Mouse (Mus musculus) G1E (cell line): ENCODE measurements around the gene Lrch1. TPM values are rescaled to one million over a fixed set of nuclear protein-coding genes. Genes with fewer than 3 reads are reported as not detected.

Experiments used
- ATAC-seq: 2 replicates; pipeline ENCODE4 v1.8.0; 2016; ENCODE audit warnings: mild to moderate bottlenecking; ENCODE audit not compliant: insufficient number of reproducible peaks, poor library complexity, low FRiP score, severe bottlenecking; ENCODE audit errors: extremely low read depth
- DNase-seq: peaks from one replicate; pipeline ENCODE4 v3.0.0; 2012; ENCODE audit warnings: low spot score
- H3K27me3 ChIP-seq: 2 replicates; pipeline ENCODE4 v1.6.1; 2012; ENCODE audit warnings: mild to moderate bottlenecking, low read length, inconsistent platforms; ENCODE audit not compliant: insufficient read depth
- H3K36me3 ChIP-seq: replicated peaks from 2 replicates; pipeline ENCODE3; 2012; ENCODE audit warnings: mild to moderate bottlenecking, inconsistent platforms
- H3K4me1 ChIP-seq: 2 replicates; pipeline ENCODE4 v1.6.1; 2012; ENCODE audit warnings: low read depth, low read length, inconsistent platforms, mixed read lengths; ENCODE audit not compliant: insufficient read depth
- H3K4me3 ChIP-seq: 2 replicates; pipeline ENCODE4 v1.5.1; 2012; ENCODE audit warnings: low read depth, mild to moderate bottlenecking, inconsistent platforms, low read length, moderate library complexity, mixed read lengths
- H3K9me3 ChIP-seq: replicated peaks from 2 replicates; pipeline ENCODE4 v1.6.1; 2012; ENCODE audit warnings: inconsistent platforms
- CTCF ChIP-seq: IDR thresholded peaks from 2 replicates; pipeline ENCODE4 v1.5.1; 2012; ENCODE audit warnings: low read depth, low read length, inconsistent platforms, mixed read lengths
- GATA1 ChIP-seq: IDR thresholded peaks from 2 replicates; pipeline ENCODE4 v1.6.1; 2012; ENCODE audit warnings: borderline replicate concordance, low read length, inconsistent platforms, mixed read lengths
- GATA2 ChIP-seq: IDR thresholded peaks from 2 replicates; pipeline ENCODE4 v1.6.1; 2012; ENCODE audit warnings: low read depth, low read length, inconsistent platforms, borderline replicate concordance
- POLR2AphosphoS5 ChIP-seq: IDR thresholded peaks from 2 replicates; pipeline ENCODE4 v1.6.1; 2012; ENCODE audit warnings: low read depth, low read length, inconsistent platforms; ENCODE audit not compliant: insufficient replicate concordance
- TAL1 ChIP-seq: conservative IDR thresholded peaks from 2 replicates; pipeline ENCODE4 v1.6.1; 2012; ENCODE audit warnings: low read depth, low read length, inconsistent platforms, mixed read lengths
- polyA plus RNA-seq: library from polyadenylated mRNA; stranded (reverse); fragments of >175 nt; gene quantifications from 2 replicates; pipeline ENCODE4 v1.2.3, GENCODE M21; 2012
- total RNA-seq, 2 experiments: library from RNA; stranded (forward) in 1 of 2; stranded (reverse) in 1 of 2; fragments of 200-1000 nt in 1 of 2; fragments of >200 nt in 1 of 2; fragmentation: Nextera tagmentation in 1 of 2; gene quantifications; 2 replicates each; pipeline ENCODE4 v1.2.3; 2014 to 2017

Gene Lrch1
- total and polyA plus RNA-seq, 3 experiments: 0.16 TPM; not detected in 2

GRCm38 (mm10) chr14:74801961-74802360 is 145.7 kb downstream of the Lrch1 start:
- Histone ChIP-seq H3K4me3 (no peak overlapping the region), H3K27me3 (no peaks in the 10 kb centered on the region), H3K4me1 (no peaks in the 10 kb centered on the region), H3K9me3 (no peaks in the 10 kb centered on the region), H3K36me3 (no peaks in the 10 kb centered on the region)
- ATAC-seq (no peak), DNase-seq (no peak)
- no peak for TF ChIP-seq GATA1
- TF ChIP-seq GATA2: no peak
- TF ChIP-seq POLR2AphosphoS5: no peak
- no peak for TF ChIP-seq CTCF
- TF ChIP-seq TAL1: no peak

DNA sequence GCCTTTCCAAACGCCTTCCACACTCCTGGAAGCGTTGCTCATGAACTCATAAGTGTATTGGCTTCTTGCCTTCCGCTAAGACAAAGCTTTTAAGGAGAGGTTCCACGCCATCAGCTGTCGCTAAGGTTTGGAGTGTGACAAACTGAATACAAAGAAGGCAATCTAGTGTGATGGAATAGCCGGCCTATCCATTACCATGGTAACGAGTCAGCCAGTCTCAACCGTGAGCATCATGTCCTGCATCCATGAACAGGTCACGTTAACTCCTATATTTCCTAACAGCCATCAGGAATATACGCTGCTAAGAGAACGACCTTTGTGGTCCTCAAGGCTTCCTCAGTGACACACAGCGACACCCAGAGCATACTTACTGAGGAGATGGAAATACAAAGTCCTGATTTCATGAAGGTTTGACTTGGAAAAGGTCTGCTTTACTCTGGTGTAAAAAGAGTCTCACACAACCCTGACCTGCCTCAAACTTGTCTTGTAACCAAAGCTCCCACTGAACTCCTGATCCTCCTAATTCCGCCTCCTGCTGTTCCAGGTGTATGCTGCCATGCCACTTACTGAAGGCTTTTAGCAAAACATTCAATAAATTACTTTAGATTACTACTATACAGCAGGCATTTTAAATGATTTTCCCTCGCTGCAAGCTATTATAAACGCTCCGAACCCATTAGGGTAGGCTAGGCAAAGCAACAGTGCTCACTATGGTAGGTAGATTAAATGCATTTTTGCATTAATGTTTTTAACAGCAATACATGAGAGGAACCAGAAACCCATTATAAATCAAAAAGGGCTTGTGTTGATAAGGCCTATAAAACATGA is 149.4 kb downstream of the Lrch1 start:
- ATAC-seq: no peak
- H3K4me3 ChIP-seq: no peak overlapping the region
- no peak for DNase-seq
- TF ChIP-seq GATA2 (no peak), POLR2AphosphoS5 (no peak), TAL1 (no peak), GATA1 (no peak), CTCF (no peak)
- H3K9me3 ChIP-seq: no peaks in the 10 kb centered on the region
- no peaks in the 10 kb centered on the region for H3K36me3 ChIP-seq
- no peaks in the 10 kb centered on the region for H3K27me3 ChIP-seq
- H3K4me1 ChIP-seq: no peaks in the 10 kb centered on the region

DNA sequence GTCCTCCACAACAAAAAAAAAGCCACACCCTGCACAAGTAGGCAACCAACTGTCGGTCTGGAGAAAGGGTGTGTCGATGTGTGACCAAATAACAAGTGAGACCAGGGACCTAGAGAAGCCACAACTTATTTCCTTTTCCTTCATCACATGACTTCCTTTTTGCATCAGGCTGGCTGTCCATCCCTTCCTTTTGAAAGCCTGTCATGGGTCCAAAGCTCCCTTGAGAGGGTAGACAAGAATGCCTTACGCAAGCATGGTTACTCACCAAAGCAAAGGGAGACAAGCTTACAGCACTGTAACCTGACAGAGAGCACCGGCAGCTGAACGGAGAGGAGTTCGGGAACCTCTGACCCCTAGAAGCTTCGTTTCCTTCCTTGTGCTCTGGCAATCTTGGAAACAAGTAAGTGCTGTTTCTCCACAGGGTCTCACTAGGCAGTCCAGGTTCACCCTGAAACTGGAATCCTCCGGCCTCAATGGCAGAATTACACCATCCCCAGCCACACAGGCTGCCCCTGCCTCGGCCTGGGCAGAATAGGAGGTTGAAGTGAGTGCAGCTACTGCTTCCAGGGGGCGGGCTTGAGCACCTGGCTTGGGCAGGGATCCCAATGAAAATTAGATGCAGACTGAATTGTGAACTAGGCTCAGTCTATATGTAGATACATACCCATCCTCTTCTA is 150.2 kb downstream of the Lrch1 start:
- Histone ChIP-seq H3K9me3 (no peaks in the 10 kb centered on the region), H3K36me3 (no peaks in the 10 kb centered on the region), H3K27me3 (no peaks in the 10 kb centered on the region), H3K4me1 (no peaks in the 10 kb centered on the region), H3K4me3 (no peak overlapping the region)
- no peak for ATAC-seq
- TF ChIP-seq CTCF (no peak), GATA1 (no peak), POLR2AphosphoS5 (no peak), GATA2 (no peak), TAL1 (no peak)
- DNase-seq: no peak

DNA sequence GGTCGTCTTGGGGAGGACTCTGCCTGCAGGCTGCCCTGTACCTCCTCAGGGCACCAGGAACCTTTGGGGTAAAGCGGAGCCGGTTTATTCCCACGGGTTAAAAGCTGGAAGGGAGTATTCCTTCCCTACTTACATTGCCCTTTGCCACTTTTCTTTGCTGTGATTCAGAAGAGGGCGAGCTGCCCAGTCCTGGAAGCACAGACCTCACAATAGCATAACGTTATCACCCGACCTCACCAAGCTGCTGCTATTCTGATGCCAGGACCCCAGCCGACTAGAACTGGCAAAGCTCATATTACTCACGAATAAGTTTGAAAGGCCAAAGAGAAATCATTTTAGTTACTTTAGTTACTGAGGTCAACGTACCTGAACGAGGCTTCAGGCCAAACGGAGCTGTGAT is 152.7 kb downstream of the Lrch1 start:
- TF ChIP-seq POLR2AphosphoS5: no peak
- TF ChIP-seq CTCF: no peak
- no peak for TF ChIP-seq GATA2
- TF ChIP-seq GATA1: no peak
- no peak for TF ChIP-seq TAL1

DNA sequence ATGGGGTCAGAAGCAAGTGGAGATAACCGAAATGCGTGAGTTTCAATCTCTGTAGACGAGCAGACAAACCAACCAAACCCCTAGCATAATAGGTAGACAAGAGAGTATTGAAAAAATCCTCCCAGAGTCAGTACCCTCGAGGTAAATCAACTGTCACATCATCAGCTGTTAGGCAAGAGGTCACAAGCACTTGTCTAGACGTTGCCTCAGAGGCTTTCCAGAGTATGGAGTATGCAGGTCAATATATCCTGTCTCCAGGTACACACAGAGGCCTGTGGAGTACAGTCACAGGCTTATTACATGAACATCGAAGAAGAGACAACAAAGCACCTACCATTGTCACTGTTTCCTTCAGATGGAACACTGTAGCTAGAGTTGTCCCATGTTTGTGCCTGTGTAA is 154.9 kb downstream of the Lrch1 start:
- TF ChIP-seq GATA2 (no peak), CTCF (no peak), TAL1 (no peak), POLR2AphosphoS5 (no peak), GATA1 (no peak)
- ATAC-seq (no peak), DNase-seq (no peak)
- H3K27me3 ChIP-seq: no peaks in the 10 kb centered on the region
- no peaks in the 10 kb centered on the region for H3K4me1 ChIP-seq
- H3K4me3 ChIP-seq: no peak overlapping the region
- H3K36me3 ChIP-seq: no peaks in the 10 kb centered on the region
- H3K9me3 ChIP-seq: no peaks in the 10 kb centered on the region

More for the DNA sequence above, 152.7 kb downstream of the Lrch1 start:
- Histone ChIP-seq H3K4me1 (no peaks in the 10 kb centered on the region), H3K4me3 (no peak overlapping the region), H3K9me3 (no peaks in the 10 kb centered on the region), H3K27me3 (no peaks in the 10 kb centered on the region), H3K36me3 (no peaks in the 10 kb centered on the region)
- DNase-seq: no peak
- no peak; the same call in 1 of the 2 replicates for ATAC-seq

- no peak overlapping the region for H3K4me3 ChIP-seq
- no peaks in the 10 kb centered on the region for H3K4me1 ChIP-seq
- no peak for ATAC-seq
- no peaks in the 10 kb centered on the region for H3K27me3 ChIP-seq
- DNase-seq: no peak
- no peaks in the 10 kb centered on the region for H3K36me3 ChIP-seq
- no peaks in the 10 kb centered on the region for H3K9me3 ChIP-seq
- TF ChIP-seq GATA2: no peak
- no peak for TF ChIP-seq POLR2AphosphoS5
- no peak for TF ChIP-seq TAL1
- no peak for TF ChIP-seq CTCF
- no peak for TF ChIP-seq GATA1
Measured at GRCm38 (mm10) chr14:74790535-74790934, 157.1 kb downstream of the Lrch1 start.

DNA sequence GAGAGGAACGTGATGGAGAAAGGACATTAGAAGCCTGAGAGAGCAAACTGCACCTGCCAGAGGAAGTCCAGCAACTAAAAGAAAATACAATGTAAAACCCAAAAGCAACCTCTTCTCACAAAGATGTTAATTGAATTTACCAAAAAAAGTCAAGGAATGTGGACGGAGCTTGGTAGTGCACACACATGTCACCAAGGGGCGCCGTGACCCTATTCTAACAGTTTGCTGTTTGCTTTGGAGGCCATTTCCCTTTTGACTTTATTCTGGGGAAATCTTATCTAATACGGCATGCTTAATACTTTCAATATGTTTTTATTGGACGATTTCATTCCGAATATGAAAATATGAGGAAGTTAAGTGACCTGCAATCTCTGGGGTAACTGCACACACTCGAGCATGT is 158.9 kb downstream of the Lrch1 start:
- Histone ChIP-seq H3K9me3 (no peaks in the 10 kb centered on the region), H3K4me3 (no peak overlapping the region), H3K4me1 (no peaks in the 10 kb centered on the region), H3K27me3 (no peaks in the 10 kb centered on the region), H3K36me3 (no peaks in the 10 kb centered on the region)
- ATAC-seq (no peak), DNase-seq (no peak)
- TF ChIP-seq GATA2 (no peak), GATA1 (no peak), CTCF (no peak), TAL1 (no peak), POLR2AphosphoS5 (no peak)
